ENCODE assay signal across 8 mouse cellular contexts in the genomic region with DNA sequence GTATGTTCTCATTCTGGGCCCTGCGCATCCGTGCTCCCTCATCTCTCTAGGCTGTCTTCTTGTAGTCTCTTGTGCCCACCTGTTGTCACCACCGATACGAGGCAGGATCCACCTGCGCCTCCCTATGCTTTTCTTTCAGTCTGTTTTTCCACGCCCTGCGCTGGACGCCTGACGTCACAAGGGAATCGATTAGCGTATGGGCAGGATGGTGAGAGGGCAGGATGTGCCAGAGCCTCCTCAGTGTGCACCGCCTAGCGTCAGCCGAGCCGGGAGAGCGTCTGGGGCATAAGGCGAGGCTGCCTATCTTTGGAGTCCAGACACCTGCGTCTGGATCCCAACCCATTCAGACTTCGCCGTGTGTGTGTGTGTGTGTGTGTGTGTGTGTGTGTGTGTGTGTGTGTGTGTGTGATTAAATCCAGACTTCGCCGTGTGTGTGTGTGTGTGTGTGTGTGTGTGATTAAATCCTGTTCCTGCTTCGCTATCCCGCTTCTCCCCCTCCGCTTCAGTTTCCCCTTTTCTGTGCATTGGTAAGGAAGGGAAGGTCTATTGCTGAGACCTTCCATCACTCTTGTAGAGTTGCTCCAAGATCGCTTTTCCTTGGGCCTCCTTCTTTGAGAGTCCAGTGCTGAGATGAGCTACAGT. TPM values are rescaled to one million over a fixed set of nuclear protein-coding genes. Genes with fewer than 3 reads are reported as not detected.
A peak's percentile ranks its signal among the peaks of the same experiment; 100 is the strongest.
DNase-seq lines count a peak whose midpoint lies in the region; ATAC-seq and TF ChIP-seq lines count a peak whose summit lies in the region.

No protein-coding gene starts in this region.

- H3K36me3 ChIP-seq in kidney, postnatal 0 days (ENCODE audit: insufficient read depth, low read length): no peaks in the 10 kb centered on the region
- no peaks in the 10 kb centered on the region for H3K36me3 ChIP-seq in forebrain, embryonic 14.5 days (ENCODE audit: control insufficient read depth, insufficient read depth, low read length)
- no peaks in the 10 kb centered on the region for H3K36me3 ChIP-seq in liver, embryonic 16.5 days (ENCODE audit: control insufficient read depth, insufficient read depth)

- H3K9ac ChIP-seq in kidney, postnatal 0 days (ENCODE audit: low read depth, low read length): no peak overlapping the region
- H3K9ac ChIP-seq in forebrain, embryonic 14.5 days (ENCODE audit: low read length): peak overlapping the region; percentile 49
- no peak overlapping the region for H3K9ac ChIP-seq in liver, embryonic 16.5 days (ENCODE audit: low read depth, low read length)

- no peaks in the 10 kb centered on the region for H3K9me3 ChIP-seq in kidney, postnatal 0 days (replicated peaks; ENCODE audit: low read length)
- H3K9me3 ChIP-seq in forebrain, embryonic 14.5 days (replicated peaks; ENCODE audit: control insufficient read depth, low read length): no peaks in the 10 kb centered on the region
- no peaks in the 10 kb centered on the region for H3K9me3 ChIP-seq in liver, embryonic 16.5 days (replicated peaks; ENCODE audit: control insufficient read depth, low read length)

- peak overlapping the region; percentile 41 for H3K4me3 ChIP-seq in kidney, postnatal 0 days (replicated peaks; ENCODE audit: low read depth, low read length)
- peak overlapping the region; percentile 57 for H3K4me3 ChIP-seq in forebrain, embryonic 14.5 days (ENCODE audit: low read depth, low read length)
- peak overlapping the region; percentile 100 for H3K4me3 ChIP-seq in layer of hippocampus, adult 2 months
- H3K4me3 ChIP-seq in liver, embryonic 16.5 days (ENCODE audit: low read depth, low read length): peak overlapping the region; percentile 60

- H3K4me1 ChIP-seq in kidney, postnatal 0 days (replicated peaks; ENCODE audit: insufficient read depth, low read length): no peaks in the 10 kb centered on the region
- H3K4me1 ChIP-seq in forebrain, embryonic 14.5 days (ENCODE audit: control insufficient read depth, insufficient read depth, low read length): peaks cover 4% of the 10 kb centered on the region; the same call in 1 of the 2 replicates
- H3K4me1 ChIP-seq in liver, embryonic 16.5 days (ENCODE audit: control insufficient read depth, low read depth, low read length): no peaks in the 10 kb centered on the region; the same call in none of the 2 replicates

- TF ChIP-seq CTCF in kidney, postnatal 0 days (IDR thresholded peaks at IDR 0.05; ENCODE audit: low read depth): no peak
- TF ChIP-seq CTCF in brain, embryonic 14.5 days (IDR thresholded peaks at IDR 0.05; ENCODE audit: borderline replicate concordance, extremely low read depth, insufficient read depth, insufficient read length): no peak
- TF ChIP-seq CTCF in layer of hippocampus, adult 2 months (conservative IDR thresholded peaks at IDR 0.05): peak; percentile 12; the same call in 1 of the 2 replicates

- WGBS in kidney, postnatal 0 days: 13% methylated on average over 26 of the region's 26 CpGs
- WGBS in forebrain, embryonic 14.5 days: 7% methylated on average over 20 of the region's 26 CpGs
- 6% methylated on average over 26 of the region's 26 CpGs for WGBS in liver, embryonic 16.5 days (ENCODE audit: insufficient replicate concordance)

- 0 out of 2 replicates have a peak, but pooled peaks cover 3% of the 10 kb centered on the region for H3K27me3 ChIP-seq in kidney, postnatal 0 days (ENCODE audit: insufficient read depth, low read length)
- H3K27me3 ChIP-seq in forebrain, embryonic 14.5 days (replicated peaks; ENCODE audit: control insufficient read depth, insufficient read depth, low read length): peaks cover 20% of the 10 kb centered on the region
- H3K27me3 ChIP-seq in liver, embryonic 16.5 days (ENCODE audit: control insufficient read depth, insufficient read depth, low read depth, low read length): peaks cover 27% of the 10 kb centered on the region

- peak overlapping the region; percentile 75 for H3K4me2 ChIP-seq in kidney, postnatal 0 days (ENCODE audit: low read length)
- peak overlapping the region; percentile 98 for H3K4me2 ChIP-seq in forebrain, embryonic 14.5 days (ENCODE audit: low read length)
- peak overlapping the region; percentile 87 for H3K4me2 ChIP-seq in liver, embryonic 16.5 days (ENCODE audit: low read depth, low read length)

- no peak for TF ChIP-seq POLR2A in brain, embryonic 14.5 days (IDR thresholded peaks at IDR 0.05; ENCODE audit: borderline replicate concordance, extremely low read depth, insufficient read depth, insufficient read length, poor library complexity, severe bottlenecking)

- no peak for ATAC-seq in kidney, postnatal 0 days (replicated peaks; ENCODE audit: low FRiP score, low read depth)
- ATAC-seq in forebrain, embryonic 14.5 days: peak; percentile 45
- ATAC-seq in liver, embryonic 16.5 days (ENCODE audit: low read depth): peak; percentile 27; the same call in 1 of the 2 replicates

- no peak overlapping the region for H3K27ac ChIP-seq in kidney, postnatal 0 days
- 0 out of 2 replicates have a peak overlapping the region, but pooled peaks have one; percentile 21 for H3K27ac ChIP-seq in forebrain, embryonic 14.5 days (ENCODE audit: low read depth, low read length)
- H3K27ac ChIP-seq in layer of hippocampus, adult 2 months: peak overlapping the region; percentile 90
- no peak overlapping the region for H3K27ac ChIP-seq in liver, embryonic 16.5 days (ENCODE audit: low read length)

- no peak for DNase-seq in kidney, postnatal 0 days (ENCODE audit: low spot score)
- DNase-seq in kidney, postnatal 25 days: no peak
- peak; percentile 65 for DNase-seq in brain, embryonic 14.5 days (ENCODE audit: low read depth)
- peak; percentile 52 for DNase-seq in forebrain, embryonic 14.5 days (ENCODE audit: low spot score)
- peak; percentile 74 to 87 for DNase-seq in layer of hippocampus, adult 2 months (ENCODE audit: low spot score in 2 of 2)
- peak; percentile 76 to 83 for DNase-seq in right cerebral cortex, adult 2 months (ENCODE audit: low spot score in 2 of 2)
- DNase-seq in B cell, adult 2 months: no peak

RNA-seq across cellular contexts. Expression of a gene that starts 0.6 kb away (rescaled TPM):
- 3.2 and 3.9 TPM in 2 replicates for polyA plus RNA-seq in kidney, postnatal 0 days (2015; fragmentation: Nextera tagmentation; extraction: Ambion mirVana)
- 10.7 and 19.6 TPM in 2 replicates for polyA plus RNA-seq in brain, embryonic 14.5 days (2012; rRNA removed)
- 4.7 and 7.4 TPM in 2 replicates for polyA plus RNA-seq in forebrain, embryonic 14.5 days (2014; fragmentation: Nextera tagmentation; extraction: Ambion mirVana)
- total RNA-seq in layer of hippocampus, adult 2 months (2021): 100 to 1,000 TPM; 133 to 163 TPM
- polyA plus RNA-seq in liver, embryonic 16.5 days (2015; fragmentation: Nextera tagmentation; extraction: Ambion mirVana): 0.20 and 0.45 TPM in 2 replicates

RNA-seq across cellular contexts. Expression of a gene that starts 17.3 kb away (rescaled TPM):
- 19.0 and 21.4 TPM in 2 replicates for polyA plus RNA-seq in kidney, postnatal 0 days (2015; fragmentation: Nextera tagmentation; extraction: Ambion mirVana)
- 1.2 and 1.8 TPM in 2 replicates for polyA plus RNA-seq in brain, embryonic 14.5 days (2012; rRNA removed)
- 1.3 and 2.2 TPM in 2 replicates for polyA plus RNA-seq in forebrain, embryonic 14.5 days (2014; fragmentation: Nextera tagmentation; extraction: Ambion mirVana)
- total RNA-seq in layer of hippocampus, adult 2 months (2021): 1 to 10 TPM; 1.7 to 2.4 TPM
- 2.6 and 3.2 TPM in 2 replicates for polyA plus RNA-seq in liver, embryonic 16.5 days (2015; fragmentation: Nextera tagmentation; extraction: Ambion mirVana)

Comparison
In these comparisons a context has a peak if more than half of its experiments do, and no peak if none do; other contexts are left out.
1. DNase-seq: peak in brain, embryonic 14.5 days (single experiment), forebrain, embryonic 14.5 days (single experiment), layer of hippocampus, adult 2 months (2 of 2) and right cerebral cortex, adult 2 months (2 of 2); none in kidney, postnatal 0 days (single experiment), kidney, postnatal 25 days (0 of 2) and B cell, adult 2 months (0 of 2).
2. H3K27ac ChIP-seq: peak in forebrain, embryonic 14.5 days (single experiment) and layer of hippocampus, adult 2 months (single experiment); none in kidney, postnatal 0 days (single experiment) and liver, embryonic 16.5 days (single experiment).
3. H3K4me3 ChIP-seq: peak in every context shown above with its lines; median percentile 100 in layer of hippocampus, adult 2 months; 60 in liver, embryonic 16.5 days; 57 in forebrain, embryonic 14.5 days; 41 in kidney, postnatal 0 days.
4. Peak in every context shown above with its lines, with median percentiles within 50 percentile points of each other: H3K4me2 ChIP-seq.